Mouse (Mus musculus) hindbrain, embryonic 15.5 days (tissue): ENCODE results near the gene Stxbp3. TPM values are rescaled to one million over a fixed set of nuclear protein-coding genes. Genes with fewer than 3 reads are reported as not detected.
"Not testable (repeated sequence)": the region's sequence is repeated elsewhere in the genome, so short reads cannot be mapped to it uniquely, and the experiment has no call there.

ENCODE experiments used
- ATAC-seq: fragments of 200-750 bp; cut with Nextera tagmentation; 2 replicates; pipeline ENCODE4 v1.8.0; 2017; ENCODE audit warnings: low read depth, moderate number of reproducible peaks, moderate TSS enrichment; ENCODE audit not compliant: low FRiP score
- H3K27ac ChIP-seq: fragments of 300-500 bp; sonication (generic); replicated peaks from 2 replicates; pipeline ENCODE4 v1.5.1; 2015; ENCODE audit warnings: mild to moderate bottlenecking, inconsistent platforms
- H3K27me3 ChIP-seq: fragments of 300-500 bp; sonication (generic); 2 replicates; pipeline ENCODE4 v1.6.1; 2015; ENCODE audit warnings: control low read depth, inconsistent platforms
- H3K36me3 ChIP-seq: fragments of 300-500 bp; sonication (generic); 2 replicates; pipeline ENCODE4 v1.6.1; 2015; ENCODE audit warnings: control low read depth, inconsistent platforms
- H3K4me1 ChIP-seq: fragments of 300-500 bp; sonication (generic); replicated peaks from 2 replicates; pipeline ENCODE4 v1.6.1; 2015; ENCODE audit warnings: control low read depth, inconsistent platforms
- H3K4me2 ChIP-seq: fragments of 300-500 bp; sonication (generic); 2 replicates; pipeline ENCODE4 v1.6.1; 2015; ENCODE audit warnings: moderate library complexity, mild to moderate bottlenecking, inconsistent platforms
- H3K4me3 ChIP-seq: fragments of 300-500 bp; sonication (generic); 2 replicates; pipeline ENCODE4 v1.5.1; 2015; ENCODE audit warnings: mild to moderate bottlenecking, inconsistent platforms
- H3K9ac ChIP-seq: fragments of 300-500 bp; sonication (generic); 2 replicates; pipeline ENCODE4 v1.6.1; 2015; ENCODE audit warnings: inconsistent platforms
- H3K9me3 ChIP-seq: fragments of 300-500 bp; sonication (generic); 2 replicates; pipeline ENCODE4 v1.6.1; 2016; ENCODE audit warnings: control low read depth, inconsistent platforms
- WGBS: fragments of 180-500 bp; shearing (Covaris S2); methylation state at CpG from one replicate; pipeline ENCODE4 v1.1.7; 2015; 5-methylcytosine and 5-hydroxymethylcytosine counted together
- polyA plus RNA-seq: library from polyadenylated mRNA; unstranded; fragments of >200 nt; fragmentation: Nextera tagmentation; extraction: Ambion mirVana; gene quantifications from 2 replicates; pipeline ENCODE4 v1.2.1, GENCODE M21; 2015

Gene Stxbp3
- polyA plus RNA-seq, 1 experiment from 2014 or later = 15.5 TPM

GRCm38 (mm10) chr3:108836931-108837330, 3.4 kb downstream of the Stxbp3 start:
- H3K36me3 ChIP-seq = peaks cover 3% of the 10 kb centered on the region; the same call in 1 of the 2 replicates
- no peak overlapping the region for H3K9ac ChIP-seq
- no peaks in the 10 kb centered on the region for H3K9me3 ChIP-seq
- peaks cover 12% of the 10 kb centered on the region for H3K4me1 ChIP-seq
- H3K4me2 ChIP-seq = no peak overlapping the region
- 95% methylated on average over 6 of the region's 6 CpGs for WGBS
- no peak overlapping the region for H3K4me3 ChIP-seq
- no peak overlapping the region for H3K27ac ChIP-seq
- ATAC-seq = no peak
- H3K27me3 ChIP-seq = no peaks in the 10 kb centered on the region

DNA sequence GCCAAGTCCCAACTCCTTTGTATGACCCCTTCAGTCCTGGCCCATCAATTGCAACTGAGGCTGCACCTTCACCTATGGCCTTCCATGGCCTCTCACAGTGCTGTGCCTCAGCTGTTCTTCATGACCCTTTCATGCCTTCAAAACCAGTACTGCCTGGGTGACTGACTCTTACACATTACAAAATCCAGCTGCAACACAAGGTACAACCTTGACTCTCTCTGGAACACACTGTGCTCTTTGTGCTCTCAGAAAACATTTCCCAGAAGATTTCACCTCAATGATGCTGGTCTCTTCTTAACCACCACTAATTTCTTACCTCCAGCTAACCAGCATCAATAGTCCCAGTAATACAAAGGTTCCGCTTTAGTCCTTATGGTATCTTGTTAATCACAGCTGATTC, 6.6 kb downstream of the Stxbp3 start:
- H3K4me2 ChIP-seq, H3K36me3 ChIP-seq, H3K4me1 ChIP-seq, H3K9ac ChIP-seq, ATAC-seq, H3K27me3 ChIP-seq, H3K27ac ChIP-seq, H3K9me3 ChIP-seq, H3K4me3 ChIP-seq: not testable (repeated sequence)
- WGBS = 100% methylated on average over 1 of the region's 1 CpGs

DNA sequence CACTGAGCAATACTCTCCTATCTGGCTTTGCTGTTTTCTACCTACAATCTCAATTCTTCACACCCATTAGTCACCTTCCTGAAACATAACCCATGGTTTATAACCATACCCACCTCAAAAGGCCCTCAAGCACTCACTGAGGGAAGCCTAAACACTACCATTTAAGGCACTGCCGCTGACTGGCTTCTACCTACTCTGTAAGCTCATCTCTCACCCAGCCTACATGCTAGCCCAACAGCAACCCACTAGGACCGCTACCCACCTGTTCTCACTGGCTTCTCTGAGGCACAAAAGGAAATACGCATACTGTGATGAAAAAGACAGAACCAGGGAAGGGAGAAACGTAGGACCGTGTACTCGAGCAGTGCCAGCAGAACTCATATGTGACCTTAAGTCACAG, 8.6 kb downstream of the Stxbp3 start:
- Histone ChIP-seq H3K27ac (no peak overlapping the region), H3K4me1 (no peaks in the 10 kb centered on the region), H3K27me3 (no peaks in the 10 kb centered on the region), H3K36me3 (peaks cover 5% of the 10 kb centered on the region; the same call in 1 of the 2 replicates), H3K9me3 (no peaks in the 10 kb centered on the region), H3K9ac (no peak overlapping the region), H3K4me2 (no peak overlapping the region), H3K4me3 (no peak overlapping the region)
- no peak for ATAC-seq
- 97% methylated on average over 6 of the region's 6 CpGs for WGBS

DNA sequence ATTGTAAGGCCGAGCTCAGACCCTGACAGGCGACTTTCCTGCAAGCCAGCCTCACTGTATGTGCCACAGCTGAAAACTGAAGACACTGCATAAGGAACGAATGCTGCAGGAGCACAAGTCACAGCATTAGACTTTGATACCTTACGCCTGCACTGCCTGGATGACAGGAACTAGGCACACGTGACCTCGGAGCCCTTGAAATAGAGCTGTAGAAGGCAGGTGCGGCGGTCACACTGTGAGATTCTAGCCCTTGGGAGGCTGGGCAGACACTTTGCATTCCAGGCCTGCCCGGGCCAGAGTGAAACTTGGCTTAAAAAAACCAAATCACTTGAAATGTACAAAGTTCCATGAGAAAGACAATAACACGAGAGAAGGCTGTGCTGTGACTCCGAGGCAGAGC, 9.8 kb downstream of the Stxbp3 start:
- Histone ChIP-seq H3K27me3 (no peaks in the 10 kb centered on the region), H3K9me3 (no peaks in the 10 kb centered on the region), H3K4me2 (no peak overlapping the region), H3K4me3 (no peak overlapping the region), H3K27ac (no peak overlapping the region), H3K9ac (no peak overlapping the region), H3K36me3 (peaks cover 5% of the 10 kb centered on the region; the same call in 1 of the 2 replicates), H3K4me1 (no peaks in the 10 kb centered on the region)
- WGBS = 87% methylated on average over 11 of the region's 11 CpGs
- no peak for ATAC-seq

- Histone ChIP-seq H3K27ac (no peak overlapping the region), H3K4me3 (no peak overlapping the region), H3K9ac (no peak overlapping the region), H3K27me3 (no peaks in the 10 kb centered on the region), H3K4me2 (no peak overlapping the region), H3K4me1 (no peaks in the 10 kb centered on the region), H3K9me3 (no peaks in the 10 kb centered on the region), H3K36me3 (no peaks in the 10 kb centered on the region; the same call in 1 of the 2 replicates)
- ATAC-seq = no peak
- WGBS = 73% methylated on average over 4 of the region's 4 CpGs
Observed at GRCm38 (mm10) chr3:108815631-108816030, 24.7 kb downstream of the Stxbp3 start.

DNA sequence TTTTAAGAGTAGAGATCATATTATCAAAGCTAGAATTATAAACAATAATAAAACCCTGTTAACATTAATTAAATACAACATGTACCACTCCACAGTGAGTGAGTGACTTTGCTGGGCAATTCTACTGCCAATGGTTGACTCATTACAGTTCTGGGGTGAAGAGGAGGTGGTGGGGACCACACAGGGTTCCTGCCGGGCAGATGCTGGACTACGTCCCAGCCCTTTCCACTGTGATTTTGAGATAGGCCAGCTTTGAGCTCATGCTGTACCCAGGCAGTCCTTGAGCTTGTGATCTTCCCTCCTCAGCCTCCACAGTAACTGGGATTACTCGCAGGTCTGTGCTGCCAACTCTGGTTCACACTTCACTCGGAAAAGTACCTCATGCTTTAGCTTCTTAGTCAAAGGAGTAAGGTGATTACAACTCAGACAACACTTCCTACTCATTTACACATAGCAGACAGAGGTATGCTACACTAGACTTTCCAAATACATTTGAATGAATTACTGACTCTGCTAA, 29.5 kb downstream of the Stxbp3 start:
- H3K27ac ChIP-seq = no peak overlapping the region
- no peak for ATAC-seq
- no peaks in the 10 kb centered on the region; the same call in 1 of the 2 replicates for H3K36me3 ChIP-seq
- no peak overlapping the region for H3K4me2 ChIP-seq
- H3K27me3 ChIP-seq = no peaks in the 10 kb centered on the region
- H3K4me1 ChIP-seq = no peaks in the 10 kb centered on the region
- no peaks in the 10 kb centered on the region for H3K9me3 ChIP-seq
- no peak overlapping the region for H3K4me3 ChIP-seq
- 90% methylated on average over 4 of the region's 4 CpGs for WGBS
- H3K9ac ChIP-seq = no peak overlapping the region

- Histone ChIP-seq H3K9me3 (no peaks in the 10 kb centered on the region), H3K4me3 (no peak overlapping the region), H3K4me2 (no peak overlapping the region), H3K4me1 (no peaks in the 10 kb centered on the region), H3K27me3 (no peaks in the 10 kb centered on the region), H3K27ac (no peak overlapping the region), H3K36me3 (peaks cover 18% of the 10 kb centered on the region), H3K9ac (no peak overlapping the region)
- no peak for ATAC-seq
- 91% methylated on average over 5 of the region's 5 CpGs for WGBS
Observed at GRCm38 (mm10) chr3:108805622-108806021, 34.7 kb downstream of the Stxbp3 start.

DNA sequence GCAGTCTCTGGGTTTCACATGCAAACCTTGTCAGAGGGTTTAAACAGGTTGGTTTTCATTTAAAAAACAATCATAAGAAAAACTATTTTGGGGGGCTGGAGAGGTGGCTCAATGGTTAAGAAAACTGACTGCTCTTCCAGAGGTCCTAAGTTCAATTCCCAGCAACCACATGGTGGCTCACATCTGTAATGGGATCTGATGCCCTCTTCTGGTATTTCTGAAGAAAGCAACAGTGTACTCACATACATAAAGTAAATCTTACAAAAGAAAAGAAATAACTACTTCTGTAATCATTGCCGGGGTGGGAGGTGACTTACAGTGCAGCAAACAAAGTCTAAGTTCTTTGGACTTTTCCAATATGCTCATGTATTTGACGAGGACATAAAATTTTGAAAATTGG, 42.0 kb downstream of the Stxbp3 start:
- H3K36me3 ChIP-seq = peaks cover 24% of the 10 kb centered on the region
- H3K9ac ChIP-seq = no peak overlapping the region
- 94% methylated on average over 2 of the region's 2 CpGs for WGBS
- H3K27me3 ChIP-seq = no peaks in the 10 kb centered on the region
- ATAC-seq = no peak
- H3K4me2 ChIP-seq = no peak overlapping the region
- no peak overlapping the region for H3K4me3 ChIP-seq
- no peak overlapping the region for H3K27ac ChIP-seq
- H3K9me3 ChIP-seq = no peaks in the 10 kb centered on the region
- H3K4me1 ChIP-seq = no peaks in the 10 kb centered on the region

GRCm38 (mm10) chr3:108797723-108798122, 42.6 kb downstream of the Stxbp3 start:
- WGBS = 90% methylated on average over 6 of the region's 6 CpGs
- H3K36me3 ChIP-seq = peaks cover 19% of the 10 kb centered on the region
- no peaks in the 10 kb centered on the region for H3K27me3 ChIP-seq

DNA sequence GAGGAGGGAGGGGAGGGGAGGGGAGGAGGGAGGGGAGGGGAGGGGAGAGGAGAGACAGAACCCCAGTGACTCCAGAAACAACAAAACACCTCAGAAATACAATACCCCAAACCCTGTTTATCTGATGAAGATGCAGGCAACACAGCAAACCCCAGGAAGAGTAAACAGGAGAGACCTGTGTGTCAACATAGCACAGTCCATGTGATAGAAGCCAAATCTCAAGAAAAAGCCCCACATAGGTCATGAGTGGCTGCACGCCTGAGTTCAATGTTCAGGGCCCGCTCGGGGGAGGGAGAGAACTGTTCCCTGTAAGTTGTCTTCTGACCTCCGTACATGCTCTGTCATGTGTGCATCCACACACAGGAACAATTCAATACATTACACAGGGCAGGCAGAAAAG, 43.9 kb downstream of the Stxbp3 start:
- Histone ChIP-seq H3K9ac (no peak overlapping the region), H3K36me3 (peaks cover 12% of the 10 kb centered on the region), H3K4me1 (no peaks in the 10 kb centered on the region), H3K27ac (no peak overlapping the region), H3K4me2 (no peak overlapping the region), H3K4me3 (no peak overlapping the region), H3K27me3 (no peaks in the 10 kb centered on the region), H3K9me3 (no peaks in the 10 kb centered on the region)
- 94% methylated on average over 4 of the region's 4 CpGs for WGBS
- ATAC-seq = no peak

More at GRCm38 (mm10) chr3:108797723-108798122, 42.6 kb downstream of the Stxbp3 start:
- no peaks in the 10 kb centered on the region for H3K4me1 ChIP-seq
- no peak overlapping the region for H3K27ac ChIP-seq
- no peak overlapping the region for H3K4me2 ChIP-seq
- H3K9me3 ChIP-seq = no peaks in the 10 kb centered on the region
- no peak for ATAC-seq
- H3K9ac ChIP-seq = no peak overlapping the region
- no peak overlapping the region for H3K4me3 ChIP-seq

- H3K9ac ChIP-seq = no peak overlapping the region
- no peak overlapping the region for H3K4me3 ChIP-seq
- H3K27me3 ChIP-seq = no peaks in the 10 kb centered on the region
- H3K27ac ChIP-seq = no peak overlapping the region
- no peak for ATAC-seq
- no peaks in the 10 kb centered on the region for H3K4me1 ChIP-seq
- H3K36me3 ChIP-seq = peaks cover 9% of the 10 kb centered on the region
- H3K4me2 ChIP-seq = no peak overlapping the region
- H3K9me3 ChIP-seq = no peaks in the 10 kb centered on the region
- 93% methylated on average over 7 of the region's 7 CpGs for whole genome bisulfite sequencing
Observed at GRCm38 (mm10) chr3:108795554-108796299, 44.6 kb downstream of the Stxbp3 start.

GRCm38 (mm10) chr3:108794780-108795179, 45.5 kb downstream of the Stxbp3 start:
- Histone ChIP-seq H3K36me3 (peaks cover 6% of the 10 kb centered on the region), H3K27me3 (no peaks in the 10 kb centered on the region), H3K4me1 (no peaks in the 10 kb centered on the region), H3K4me3 (no peak overlapping the region), H3K4me2 (no peak overlapping the region), H3K9ac (no peak overlapping the region), H3K9me3 (no peaks in the 10 kb centered on the region), H3K27ac (no peak overlapping the region)
- WGBS = 90% methylated on average over 9 of the region's 9 CpGs
- no peak for ATAC-seq

- H3K36me3 ChIP-seq = no peaks in the 10 kb centered on the region
- no peak overlapping the region for H3K27ac ChIP-seq
- no peak overlapping the region for H3K9ac ChIP-seq
- no peaks in the 10 kb centered on the region for H3K27me3 ChIP-seq
- no peak for ATAC-seq
- no peaks in the 10 kb centered on the region for H3K9me3 ChIP-seq
- H3K4me1 ChIP-seq = no peaks in the 10 kb centered on the region
- no peak overlapping the region for H3K4me3 ChIP-seq
- no peak overlapping the region for H3K4me2 ChIP-seq
Observed at GRCm38 (mm10) chr3:108792420-108792819, 47.9 kb downstream of the Stxbp3 start.
